Mouse (Mus musculus) embryonic facial prominence, embryonic 12.5 days (tissue): ENCODE measurements at regions not wholly inside any gene's neighbourhood (a gene's known extent, or its start where the extent isn't known, plus 50 kb on each side); places are given as distances from the start of the nearest gene placed in this dataset.

Source experiments
- ATAC-seq: fragments of 200-750 bp; cut with Nextera tagmentation; 2 replicates; pipeline ENCODE4 v1.8.0; 2017; ENCODE audit not compliant: insufficient number of reproducible peaks, insufficient read depth, low FRiP score, low TSS enrichment
- H3K27ac ChIP-seq: fragments of 300-500 bp; sonication (generic); 2 replicates; pipeline ENCODE4 v1.5.1; 2016; ENCODE audit warnings: mild to moderate bottlenecking
- H3K27me3 ChIP-seq: fragments of 300-500 bp; sonication (generic); 2 replicates; pipeline ENCODE4 v1.6.1; 2016; ENCODE audit warnings: mild to moderate bottlenecking, moderate library complexity
- H3K36me3 ChIP-seq: fragments of 300-500 bp; sonication (generic); 2 replicates; pipeline ENCODE4 v1.6.1; 2016; ENCODE audit warnings: mild to moderate bottlenecking
- H3K4me1 ChIP-seq: fragments of 300-500 bp; sonication (generic); 2 replicates; pipeline ENCODE4 v1.6.1; 2016
- H3K4me2 ChIP-seq: fragments of 300-500 bp; sonication (generic); replicated peaks from 2 replicates; pipeline ENCODE4 v1.6.1; 2016; ENCODE audit warnings: mild to moderate bottlenecking, moderate library complexity
- H3K4me3 ChIP-seq: fragments of 300-500 bp; sonication (generic); 2 replicates; pipeline ENCODE4 v1.5.1; 2016; ENCODE audit warnings: mild to moderate bottlenecking
- H3K9ac ChIP-seq: fragments of 300-500 bp; sonication (generic); 2 replicates; pipeline ENCODE4 v1.6.1; 2016; ENCODE audit warnings: mild to moderate bottlenecking, moderate library complexity
- H3K9me3 ChIP-seq: fragments of 300-500 bp; sonication (generic); 2 replicates; pipeline ENCODE4 v1.6.1; 2016; ENCODE audit warnings: mild to moderate bottlenecking, moderate library complexity
- WGBS: fragments of 180-500 bp; shearing (Covaris S2); methylation state at CpG from one replicate; pipeline ENCODE4 v1.1.7; 2016; 5-methylcytosine and 5-hydroxymethylcytosine counted together

- Histone ChIP-seq H3K9me3 (no peaks in the 10 kb centered on the region), H3K27me3 (no peaks in the 10 kb centered on the region), H3K36me3 (no peaks in the 10 kb centered on the region), H3K9ac (no peak overlapping the region), H3K4me1 (no peaks in the 10 kb centered on the region), H3K4me2 (no peak overlapping the region), H3K27ac (0 out of 2 replicates have a peak overlapping the region, but pooled peaks have one; percentile 38), H3K4me3 (no peak overlapping the region)
- WGBS, result 45% methylated on average over 5 of the region's 5 CpGs
- 0 out of 2 replicates have a peak, but pooled peaks have one; percentile 53 for ATAC-seq
Observed at GRCm38 (mm10) chr14:15061966-15062860, 259.0 kb downstream of the Nek10 start.

- H3K4me1 ChIP-seq, result no peaks in the 10 kb centered on the region
- no peaks in the 10 kb centered on the region for H3K9me3 ChIP-seq
- 20% methylated on average over 4 of the region's 4 CpGs for WGBS
- H3K27ac ChIP-seq, result 0 out of 2 replicates have a peak overlapping the region, but pooled peaks have one; percentile 38
- H3K27me3 ChIP-seq, result no peaks in the 10 kb centered on the region
- no peak overlapping the region for H3K9ac ChIP-seq
- no peak overlapping the region for H3K4me2 ChIP-seq
- ATAC-seq, result no peak
- no peak overlapping the region for H3K4me3 ChIP-seq
- no peaks in the 10 kb centered on the region for H3K36me3 ChIP-seq
Observed at GRCm38 (mm10) chr14:15062861-15063418, 259.7 kb downstream of the Nek10 start.

GRCm38 (mm10) chr14:15064991-15065525 lies 261.8 kb downstream of the Nek10 start:
- no peaks in the 10 kb centered on the region for H3K4me1 ChIP-seq
- 78% methylated on average over 5 of the region's 5 CpGs for WGBS
- no peak overlapping the region for H3K4me2 ChIP-seq
- ATAC-seq, result no peak
- no peaks in the 10 kb centered on the region for H3K27me3 ChIP-seq
- H3K36me3 ChIP-seq, result no peaks in the 10 kb centered on the region
- no peak overlapping the region for H3K4me3 ChIP-seq
- no peaks in the 10 kb centered on the region for H3K9me3 ChIP-seq
- no peak overlapping the region for H3K9ac ChIP-seq
- H3K27ac ChIP-seq, result no peak overlapping the region

- Histone ChIP-seq H3K27ac (no peak overlapping the region), H3K36me3 (no peaks in the 10 kb centered on the region), H3K4me1 (no peaks in the 10 kb centered on the region), H3K27me3 (no peaks in the 10 kb centered on the region), H3K4me2 (no peak overlapping the region), H3K9me3 (no peaks in the 10 kb centered on the region), H3K4me3 (no peak overlapping the region), H3K9ac (no peak overlapping the region)
- ATAC-seq, result no peak
- 30% methylated on average over 3 of the region's 3 CpGs for WGBS
Observed at GRCm38 (mm10) chr14:15075877-15076276, 272.7 kb downstream of the Nek10 start.

GRCm38 (mm10) chr14:15082889-15083288 lies 279.7 kb downstream of the Nek10 start:
- 0 out of 2 replicates have a peak, but pooled peaks cover 4% of the 10 kb centered on the region for H3K9me3 ChIP-seq
- 46% methylated on average over 2 of the region's 2 CpGs for WGBS

GRCm38 (mm10) chr14:15083812-15084211 lies 280.6 kb downstream of the Nek10 start:
- no peaks in the 10 kb centered on the region for H3K27me3 ChIP-seq
- 46% methylated on average over 1 of the region's 1 CpGs for WGBS
- peak; percentile 47; the same call in 1 of the 2 replicates for ATAC-seq

More at GRCm38 (mm10) chr14:15082889-15083288, 279.7 kb downstream of the Nek10 start:
- Histone ChIP-seq H3K4me3 (no peak overlapping the region), H3K27ac (no peak overlapping the region), H3K9ac (no peak overlapping the region), H3K27me3 (no peaks in the 10 kb centered on the region), H3K4me1 (no peaks in the 10 kb centered on the region), H3K4me2 (no peak overlapping the region), H3K36me3 (no peaks in the 10 kb centered on the region)
- ATAC-seq, result 0 out of 2 replicates have a peak, but pooled peaks have one; percentile 52

GRCm38 (mm10) chr14:15087061-15087460 lies 283.8 kb downstream of the Nek10 start:
- no peak overlapping the region for H3K27ac ChIP-seq
- no peaks in the 10 kb centered on the region for H3K36me3 ChIP-seq
- no peaks in the 10 kb centered on the region for H3K27me3 ChIP-seq
- 0 out of 2 replicates have a peak, but pooled peaks cover 4% of the 10 kb centered on the region for H3K9me3 ChIP-seq
- no peak overlapping the region for H3K9ac ChIP-seq
- no peak for ATAC-seq
- 10% methylated on average over 5 of the region's 5 CpGs for WGBS
- no peak overlapping the region for H3K4me3 ChIP-seq
- H3K4me1 ChIP-seq, result no peaks in the 10 kb centered on the region
- H3K4me2 ChIP-seq, result no peak overlapping the region

More at GRCm38 (mm10) chr14:15083812-15084211, 280.6 kb downstream of the Nek10 start:
- Histone ChIP-seq H3K4me1 (no peaks in the 10 kb centered on the region), H3K4me3 (no peak overlapping the region), H3K36me3 (no peaks in the 10 kb centered on the region), H3K9ac (no peak overlapping the region), H3K9me3 (0 out of 2 replicates have a peak, but pooled peaks cover 4% of the 10 kb centered on the region), H3K27ac (no peak overlapping the region), H3K4me2 (no peak overlapping the region)

- ATAC-seq, result no peak
- no peaks in the 10 kb centered on the region for H3K36me3 ChIP-seq
- no peak overlapping the region for H3K4me3 ChIP-seq
- no peak overlapping the region for H3K9ac ChIP-seq
- no peaks in the 10 kb centered on the region for H3K27me3 ChIP-seq
- H3K4me1 ChIP-seq, result no peaks in the 10 kb centered on the region
- no peaks in the 10 kb centered on the region for H3K9me3 ChIP-seq
- H3K4me2 ChIP-seq, result no peak overlapping the region
- no peak overlapping the region for H3K27ac ChIP-seq
- WGBS, result 59% methylated on average over 1 of the region's 1 CpGs
Observed at GRCm38 (mm10) chr14:15096865-15097264, 293.6 kb downstream of the Nek10 start.

- H3K27me3 ChIP-seq, result no peaks in the 10 kb centered on the region
- no peak overlapping the region for H3K4me3 ChIP-seq
- H3K36me3 ChIP-seq, result no peaks in the 10 kb centered on the region
- ATAC-seq, result no peak
- H3K9me3 ChIP-seq, result no peaks in the 10 kb centered on the region
- H3K27ac ChIP-seq, result no peak overlapping the region
- H3K9ac ChIP-seq, result no peak overlapping the region
- H3K4me1 ChIP-seq, result no peaks in the 10 kb centered on the region
- no peak overlapping the region for H3K4me2 ChIP-seq
Observed at GRCm38 (mm10) chr14:15099909-15100308, 296.7 kb downstream of the Nek10 start.

- H3K4me3 ChIP-seq, result no peak overlapping the region
- WGBS, result 41% methylated on average over 2 of the region's 2 CpGs
- ATAC-seq, result no peak
Observed at GRCm38 (mm10) chr14:15107795-15108321, 304.6 kb downstream of the Nek10 start.

GRCm38 (mm10) chr14:15119745-15120144 lies 316.5 kb downstream of the Nek10 start:
- Histone ChIP-seq H3K4me1 (no peaks in the 10 kb centered on the region), H3K9ac (no peak overlapping the region), H3K27ac (no peak overlapping the region), H3K4me3 (no peak overlapping the region), H3K4me2 (no peak overlapping the region), H3K36me3 (no peaks in the 10 kb centered on the region), H3K27me3 (no peaks in the 10 kb centered on the region), H3K9me3 (no peaks in the 10 kb centered on the region)
- WGBS, result 55% methylated on average over 2 of the region's 2 CpGs
- no peak for ATAC-seq

More at GRCm38 (mm10) chr14:15107795-15108321, 304.6 kb downstream of the Nek10 start:
- Histone ChIP-seq H3K36me3 (no peaks in the 10 kb centered on the region), H3K9ac (no peak overlapping the region), H3K27ac (no peak overlapping the region), H3K9me3 (no peaks in the 10 kb centered on the region), H3K4me1 (no peaks in the 10 kb centered on the region), H3K4me2 (no peak overlapping the region), H3K27me3 (no peaks in the 10 kb centered on the region)
